Mouse (Mus musculus) midbrain, embryonic 11.5 days (tissue): ENCODE results near the gene Myo6. TPM values are rescaled to one million over a fixed set of nuclear protein-coding genes. Genes with fewer than 3 reads are reported as not detected.

Experiments used
- ATAC-seq: fragments of 200-750 bp; cut with Nextera tagmentation; 2 replicates; pipeline ENCODE4 v1.8.0; 2017; ENCODE audit warnings: moderate TSS enrichment, moderate library complexity; ENCODE audit not compliant: low FRiP score
- DNase-seq: peaks from one replicate; pipeline ENCODE4 v3.0.0; 2015; ENCODE audit warnings: low spot score; ENCODE audit errors: missing footprints
- H3K27ac ChIP-seq: fragments of 300-500 bp; sonication (generic); 2 replicates; pipeline ENCODE4 v1.5.1; 2014; ENCODE audit warnings: low read depth, low read length
- H3K27me3 ChIP-seq: fragments of 300-500 bp; sonication (generic); 2 replicates; pipeline ENCODE4 v1.6.1; 2014; ENCODE audit warnings: mild to moderate bottlenecking, low read length, moderate library complexity, mixed read lengths; ENCODE audit not compliant: control insufficient read depth, insufficient read depth
- H3K36me3 ChIP-seq: fragments of 300-500 bp; sonication (generic); 2 replicates; pipeline ENCODE4 v1.6.1; 2014; ENCODE audit warnings: mild to moderate bottlenecking, low read length, moderate library complexity, mixed read lengths; ENCODE audit not compliant: control insufficient read depth, insufficient read depth
- H3K4me1 ChIP-seq: fragments of 300-500 bp; sonication (generic); 2 replicates; pipeline ENCODE4 v1.6.1; 2014; ENCODE audit warnings: low read length; ENCODE audit not compliant: control insufficient read depth, insufficient read depth
- H3K4me2 ChIP-seq: fragments of 300-500 bp; sonication (generic); 2 replicates; pipeline ENCODE4 v1.6.1; 2014; ENCODE audit warnings: mild to moderate bottlenecking, moderate library complexity
- H3K4me3 ChIP-seq: fragments of 300-500 bp; sonication (generic); 2 replicates; pipeline ENCODE4 v1.5.1; 2014; ENCODE audit warnings: low read depth, low read length
- H3K9ac ChIP-seq: fragments of 300-500 bp; sonication (generic); 2 replicates; pipeline ENCODE4 v1.6.1; 2014; ENCODE audit warnings: low read length
- H3K9me3 ChIP-seq: fragments of 300-500 bp; sonication (generic); 2 replicates; pipeline ENCODE4 v1.6.1; 2016; ENCODE audit warnings: low read length; ENCODE audit not compliant: control insufficient read depth
- WGBS: fragments of 180-500 bp; shearing (Covaris S2); extraction: QIAGEN DNeasy Blood & Tissue Kit; methylation state at CpG from one replicate; pipeline ENCODE4 v1.1.7; 2014; 5-methylcytosine and 5-hydroxymethylcytosine counted together
- polyA plus RNA-seq: library from polyadenylated mRNA; unstranded; fragments of >200 nt; fragmentation: Nextera tagmentation; extraction: Ambion mirVana; gene quantifications from 2 replicates; pipeline ENCODE4 v1.2.1, GENCODE M21; 2014

The Myo6 gene
- polyA plus RNA-seq, 1 experiment from 2014 or later = 11.1 TPM

- Histone ChIP-seq H3K4me1 (no peaks in the 10 kb centered on the region), H3K27me3 (no peaks in the 10 kb centered on the region), H3K27ac (no peak overlapping the region), H3K4me2 (no peak overlapping the region), H3K36me3 (no peaks in the 10 kb centered on the region), H3K9ac (no peak overlapping the region), H3K4me3 (no peak overlapping the region), H3K9me3 (no peaks in the 10 kb centered on the region)
- DNase-seq = no peak
- 86% methylated on average over 2 of the region's 2 CpGs for WGBS
- ATAC-seq = no peak
These were observed 119.8 kb downstream of the Myo6 start for GRCm38 (mm10) chr9:80284539-80285174.

GRCm38 (mm10) chr9:80286845-80287244 lies 122.0 kb downstream of the Myo6 start:
- Histone ChIP-seq H3K4me3 (no peak overlapping the region), H3K9me3 (no peaks in the 10 kb centered on the region), H3K9ac (no peak overlapping the region), H3K4me2 (no peak overlapping the region), H3K27me3 (no peaks in the 10 kb centered on the region), H3K27ac (no peak overlapping the region), H3K36me3 (no peaks in the 10 kb centered on the region), H3K4me1 (no peaks in the 10 kb centered on the region)
- no peak for DNase-seq
- no peak for ATAC-seq
- WGBS = 93% methylated on average over 7 of the region's 7 CpGs

GRCm38 (mm10) chr9:80293056-80293584 lies 128.3 kb downstream of the Myo6 start:
- Histone ChIP-seq H3K9me3 (no peaks in the 10 kb centered on the region), H3K9ac (no peak overlapping the region), H3K4me2 (no peak overlapping the region), H3K4me3 (no peak overlapping the region), H3K27me3 (no peaks in the 10 kb centered on the region), H3K27ac (no peak overlapping the region), H3K36me3 (no peaks in the 10 kb centered on the region), H3K4me1 (no peaks in the 10 kb centered on the region)
- DNase-seq (peak; percentile 86), ATAC-seq (peak; percentile 50; the same call in 1 of the 2 replicates)
- WGBS = 66% methylated on average over 2 of the region's 2 CpGs

GRCm38 (mm10) chr9:80296086-80296485 lies 131.3 kb downstream of the Myo6 start:
- no peak for DNase-seq
- 88% methylated on average over 4 of the region's 4 CpGs for WGBS
- H3K9ac ChIP-seq = no peak overlapping the region
- ATAC-seq = no peak
- H3K4me2 ChIP-seq = no peak overlapping the region
- H3K4me1 ChIP-seq = no peaks in the 10 kb centered on the region
- H3K36me3 ChIP-seq = no peaks in the 10 kb centered on the region
- H3K27ac ChIP-seq = no peak overlapping the region
- H3K27me3 ChIP-seq = no peaks in the 10 kb centered on the region
- H3K4me3 ChIP-seq = no peak overlapping the region
- H3K9me3 ChIP-seq = no peaks in the 10 kb centered on the region

- H3K9ac ChIP-seq = no peak overlapping the region
- no peak for ATAC-seq
- WGBS = 93% methylated on average over 9 of the region's 9 CpGs
- no peaks in the 10 kb centered on the region for H3K9me3 ChIP-seq
- H3K27me3 ChIP-seq = no peaks in the 10 kb centered on the region
- no peaks in the 10 kb centered on the region for H3K4me1 ChIP-seq
- no peak for DNase-seq
- no peaks in the 10 kb centered on the region for H3K36me3 ChIP-seq
- H3K4me2 ChIP-seq = no peak overlapping the region
- H3K4me3 ChIP-seq = no peak overlapping the region
- H3K27ac ChIP-seq = no peak overlapping the region
These were observed 134.2 kb downstream of the Myo6 start for GRCm38 (mm10) chr9:80299031-80299430.

GRCm38 (mm10) chr9:80303518-80303917 lies 138.7 kb downstream of the Myo6 start:
- ATAC-seq (no peak), DNase-seq (no peak)
- Histone ChIP-seq H3K9me3 (no peaks in the 10 kb centered on the region), H3K36me3 (no peaks in the 10 kb centered on the region), H3K4me2 (no peak overlapping the region), H3K4me3 (no peak overlapping the region), H3K27me3 (no peaks in the 10 kb centered on the region), H3K4me1 (no peaks in the 10 kb centered on the region), H3K9ac (no peak overlapping the region), H3K27ac (no peak overlapping the region)
- 77% methylated on average over 4 of the region's 4 CpGs for WGBS

- H3K27ac ChIP-seq = no peak overlapping the region
- no peak overlapping the region for H3K9ac ChIP-seq
- no peak overlapping the region for H3K4me3 ChIP-seq
- H3K4me1 ChIP-seq = no peaks in the 10 kb centered on the region
- no peak overlapping the region for H3K4me2 ChIP-seq
- DNase-seq (no peak), ATAC-seq (no peak)
- WGBS = 85% methylated on average over 4 of the region's 4 CpGs
- no peaks in the 10 kb centered on the region for H3K9me3 ChIP-seq
- H3K36me3 ChIP-seq = no peaks in the 10 kb centered on the region
- no peaks in the 10 kb centered on the region for H3K27me3 ChIP-seq
These were observed 141.6 kb downstream of the Myo6 start for GRCm38 (mm10) chr9:80306390-80306789.

GRCm38 (mm10) chr9:80306853-80307252 lies 142.0 kb downstream of the Myo6 start:
- Histone ChIP-seq H3K4me1 (no peaks in the 10 kb centered on the region), H3K4me3 (no peak overlapping the region), H3K9ac (no peak overlapping the region), H3K27me3 (no peaks in the 10 kb centered on the region), H3K27ac (no peak overlapping the region), H3K9me3 (no peaks in the 10 kb centered on the region), H3K4me2 (no peak overlapping the region), H3K36me3 (no peaks in the 10 kb centered on the region)
- DNase-seq (no peak), ATAC-seq (peak; percentile 52; the same call in 1 of the 2 replicates)
- 42% methylated on average over 11 of the region's 11 CpGs for WGBS

GRCm38 (mm10) chr9:80307629-80308028 lies 142.8 kb downstream of the Myo6 start:
- Histone ChIP-seq H3K27me3 (no peaks in the 10 kb centered on the region), H3K4me3 (no peak overlapping the region), H3K9ac (no peak overlapping the region), H3K27ac (no peak overlapping the region), H3K9me3 (no peaks in the 10 kb centered on the region), H3K4me1 (no peaks in the 10 kb centered on the region), H3K4me2 (no peak overlapping the region), H3K36me3 (no peaks in the 10 kb centered on the region)
- ATAC-seq (0 out of 2 replicates have a peak, but pooled peaks have one; percentile 35), DNase-seq (no peak)
- 90% methylated on average over 13 of the region's 13 CpGs for WGBS
